Mouse (Mus musculus): ENCODE data around the gene Osbpl6. TPM values are rescaled to one million over a fixed set of nuclear protein-coding genes. Genes with fewer than 3 reads are reported as not detected.

Osbpl6 gene
- total RNA-seq, 2 experiments from 2014 or later = 53.1 to 57.8 TPM

GRCm38 (mm10) chr2:76418142-76418518, 11.8 kb downstream of the Osbpl6 start:
- no peak for DNase-seq (ENCODE audit: low spot score in 2 of 2)

DNA sequence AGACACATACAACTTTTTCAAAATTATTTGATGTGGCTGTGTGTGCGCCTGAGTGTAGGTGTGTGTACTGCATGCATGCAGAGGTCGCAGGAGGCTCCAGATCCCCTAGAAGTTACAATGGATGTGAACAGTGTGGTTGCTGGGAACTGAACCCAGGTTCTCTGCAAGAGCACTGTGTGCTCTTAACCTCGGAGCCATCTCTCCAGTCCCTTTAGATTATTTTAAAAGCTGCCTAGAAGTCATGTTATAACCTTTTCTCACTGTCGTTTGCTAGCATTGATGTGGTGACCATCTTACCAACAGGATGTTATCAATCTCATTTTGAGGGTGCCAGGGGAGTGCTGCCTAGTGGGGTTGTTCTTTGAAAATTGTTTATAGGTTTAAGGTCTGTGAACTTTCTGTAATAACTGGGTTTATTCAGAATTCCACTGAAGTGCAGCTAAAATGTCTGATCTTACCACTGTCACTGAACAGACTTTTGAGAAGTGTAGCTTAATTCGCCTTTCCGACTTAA, 15.2 kb downstream of the Osbpl6 start:
- DNase-seq (ENCODE audit: low spot score in 2 of 2) = no peak

- DNase-seq (ENCODE audit: low spot score in 2 of 2) = no peak
These were observed 20.5 kb downstream of the Osbpl6 start for GRCm38 (mm10) chr2:76426816-76427215.

DNA sequence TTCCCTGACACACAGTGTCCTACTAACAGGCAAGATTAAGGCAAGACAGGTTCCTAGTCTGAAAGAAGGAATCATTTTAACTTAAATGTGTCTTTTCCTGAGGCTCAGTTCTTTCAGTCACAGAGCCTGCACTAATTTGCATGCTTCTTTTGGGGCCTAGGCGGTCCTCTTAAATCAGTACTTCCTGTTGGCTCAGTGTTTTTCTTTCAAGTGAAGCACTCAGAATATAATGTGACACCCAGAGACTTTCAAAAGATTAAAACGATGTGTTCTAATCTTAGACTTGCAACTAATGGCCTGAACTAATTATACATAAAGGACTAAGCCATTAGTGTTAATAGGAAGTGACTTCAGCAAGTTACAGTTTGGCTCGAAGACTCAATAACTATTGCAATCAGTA, 23.0 kb downstream of the Osbpl6 start:
- DNase-seq (ENCODE audit: low spot score in 2 of 2) = no peak

- DNase-seq (ENCODE audit: low spot score in 2 of 2) = no peak
These were observed 23.5 kb downstream of the Osbpl6 start for GRCm38 (mm10) chr2:76429855-76430254.

- DNase-seq (ENCODE audit: low spot score in 2 of 2) = no peak
These were observed 24.2 kb downstream of the Osbpl6 start for GRCm38 (mm10) chr2:76430539-76430938.

DNA sequence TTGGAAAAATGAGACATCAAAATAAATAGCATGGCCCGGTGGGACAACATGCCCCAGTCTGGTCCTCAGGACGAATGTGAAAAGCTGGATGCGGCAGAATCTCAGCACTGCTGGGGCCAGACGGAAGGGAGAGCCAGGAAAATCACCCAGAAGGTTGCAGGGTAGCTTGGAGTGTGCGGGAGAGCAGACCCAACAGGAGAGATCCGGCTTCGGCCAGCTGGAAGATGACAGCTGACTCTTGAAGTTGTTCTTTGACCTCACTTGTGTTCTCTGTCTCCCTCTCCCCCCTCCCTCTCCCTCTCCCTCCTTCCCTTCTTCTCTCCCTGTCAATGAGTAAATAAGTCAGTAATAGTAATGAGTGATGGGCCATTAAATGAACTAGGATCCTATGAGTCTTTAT, 27.9 kb downstream of the Osbpl6 start:
- DNase-seq (ENCODE audit: low spot score in 2 of 2) = no peak

- no peak for DNase-seq (ENCODE audit: low spot score in 2 of 2)
These were observed 29.4 kb downstream of the Osbpl6 start for GRCm38 (mm10) chr2:76435667-76436239.

GRCm38 (mm10) chr2:76437372-76437771, 31.1 kb downstream of the Osbpl6 start:
- no peak for DNase-seq (ENCODE audit: low spot score in 2 of 2)

GRCm38 (mm10) chr2:76439540-76439939, 33.2 kb downstream of the Osbpl6 start:
- DNase-seq (ENCODE audit: low spot score in 2 of 2) = no peak

GRCm38 (mm10) chr2:76442086-76442485, 35.8 kb downstream of the Osbpl6 start:
- DNase-seq (ENCODE audit: low spot score in 2 of 2) = no peak

GRCm38 (mm10) chr2:76449836-76450355, 43.6 kb downstream of the Osbpl6 start:
- no peak for DNase-seq (ENCODE audit: low spot score in 2 of 2)

DNA sequence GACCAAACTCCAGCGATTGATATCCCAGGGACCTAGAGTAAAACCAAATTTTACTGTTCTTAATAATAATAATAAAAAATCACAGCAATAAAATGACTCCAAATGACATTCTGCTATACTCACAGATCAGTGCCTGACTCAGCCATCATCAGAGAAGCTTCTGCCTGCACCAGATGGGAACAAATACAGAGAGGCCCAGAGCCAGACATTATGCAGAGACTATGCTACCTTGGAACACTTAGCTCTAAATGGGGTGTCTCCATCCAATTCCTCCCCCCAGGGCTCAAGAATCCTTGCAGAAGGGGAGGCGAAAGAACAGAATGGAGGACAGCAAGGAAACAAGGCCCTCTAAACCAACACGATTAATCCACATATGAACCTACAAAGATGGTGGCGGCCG, 60.4 kb downstream of the Osbpl6 start:
- DNase-seq (ENCODE audit: low spot score in 2 of 2) = no peak

- DNase-seq (ENCODE audit: low spot score in 2 of 2) = no peak
These were observed 61.9 kb downstream of the Osbpl6 start for GRCm38 (mm10) chr2:76468204-76468603.

DNA sequence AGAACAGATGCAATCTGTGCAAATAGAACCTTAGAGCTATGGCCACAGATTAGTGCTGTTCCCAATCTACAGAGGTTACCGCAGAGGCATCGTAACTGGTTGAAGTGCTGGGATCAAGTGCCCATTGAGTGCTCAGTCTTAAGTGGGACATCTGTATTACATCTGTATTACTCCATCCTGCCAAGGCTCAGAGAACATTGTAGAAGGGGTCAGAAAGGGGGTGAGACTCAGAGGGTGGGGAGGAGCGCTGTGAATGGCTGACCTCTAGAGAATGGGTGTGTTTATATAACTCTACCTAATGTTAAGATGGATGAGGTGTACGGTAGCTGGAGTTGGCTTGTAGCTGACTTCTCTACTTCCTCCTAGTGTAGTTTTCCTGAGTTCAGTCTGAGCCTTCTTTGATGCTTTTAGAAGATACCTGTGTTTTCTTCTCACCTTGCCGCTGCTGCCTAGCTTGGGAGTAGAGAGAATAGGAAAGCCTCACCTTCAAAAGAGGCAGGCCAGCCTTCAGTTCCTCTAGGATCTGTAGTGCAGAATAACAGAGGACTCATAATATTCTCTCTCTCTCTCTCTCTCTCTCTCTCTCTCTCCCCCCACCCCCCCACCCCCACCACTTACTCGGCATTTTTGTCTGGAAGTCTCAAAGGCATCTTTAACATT, 62.9 kb downstream of the Osbpl6 start:
- no peak for DNase-seq (ENCODE audit: low spot score in 2 of 2)

- DNase-seq (ENCODE audit: low spot score in 2 of 2) = no peak
These were observed 63.4 kb downstream of the Osbpl6 start for GRCm38 (mm10) chr2:76469751-76470099.

GRCm38 (mm10) chr2:76470391-76470790, 64.1 kb downstream of the Osbpl6 start:
- DNase-seq (ENCODE audit: low spot score in 2 of 2) = no peak

- DNase-seq (ENCODE audit: low spot score in 2 of 2) = no peak
These were observed 69.5 kb downstream of the Osbpl6 start for GRCm38 (mm10) chr2:76475788-76476187.

DNA sequence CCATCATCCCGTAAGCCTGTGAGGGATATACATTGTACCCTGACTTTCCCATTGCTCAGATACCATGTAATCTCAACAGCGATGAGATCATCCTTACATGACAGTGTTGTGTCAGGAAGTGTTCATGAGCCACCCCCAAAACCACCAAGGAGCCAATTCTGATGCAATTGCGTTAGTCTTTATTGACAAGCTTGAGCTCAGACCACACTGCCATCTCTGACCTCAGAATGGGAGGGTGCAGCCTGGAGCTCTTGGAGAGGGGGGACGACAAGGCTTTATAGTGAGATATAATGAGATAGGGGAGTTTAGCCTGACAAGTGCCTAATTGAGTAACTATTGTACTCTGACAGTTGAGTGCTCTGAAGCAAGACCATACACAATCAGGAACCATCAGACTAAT, 82.5 kb downstream of the Osbpl6 start:
- no peak for DNase-seq (ENCODE audit: low spot score in 2 of 2)

- no peak for DNase-seq (ENCODE audit: low spot score in 2 of 2)
These were observed 83.9 kb downstream of the Osbpl6 start for GRCm38 (mm10) chr2:76490198-76490597.

DNA sequence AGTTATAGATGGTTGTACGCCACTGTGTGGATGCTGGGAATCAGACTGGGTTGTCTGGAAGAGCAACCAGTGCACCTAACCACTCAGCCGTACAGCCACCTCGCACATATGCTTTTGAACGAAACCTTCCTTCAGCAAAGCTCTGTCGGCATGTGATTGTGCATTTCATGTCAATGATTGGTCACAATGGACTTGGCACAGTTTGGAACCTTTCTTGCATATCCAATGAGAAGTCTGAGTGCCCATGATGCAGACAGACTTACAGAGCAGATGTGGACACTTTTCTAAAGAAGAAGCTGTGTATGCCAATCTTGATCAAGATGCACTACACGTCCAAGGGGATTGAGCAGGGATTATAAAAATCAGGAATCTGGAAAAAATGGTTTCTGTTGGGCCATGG, 85.1 kb downstream of the Osbpl6 start:
- DNase-seq (ENCODE audit: low spot score in 2 of 2) = no peak

DNA sequence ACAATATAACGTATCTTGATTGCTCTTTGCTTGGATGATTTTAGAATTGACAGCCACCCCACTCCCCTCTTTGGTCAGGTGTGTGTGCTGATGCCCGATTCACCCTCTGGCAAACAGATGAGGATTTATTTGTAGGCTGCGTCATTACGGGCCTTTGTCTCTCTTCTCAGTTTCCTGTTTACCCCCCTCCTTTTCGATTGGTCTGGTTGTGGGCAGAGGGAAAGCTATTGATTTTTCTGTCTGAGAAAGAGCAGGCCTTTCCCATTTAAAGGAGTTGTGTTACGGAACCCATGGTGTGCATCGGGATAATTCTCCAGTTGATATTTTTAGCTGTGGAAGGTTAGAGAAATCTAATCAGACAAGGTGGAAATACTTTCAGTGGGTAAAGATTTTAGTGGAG, 85.9 kb downstream of the Osbpl6 start:
- no peak for DNase-seq (ENCODE audit: low spot score in 2 of 2)
